Mouse (Mus musculus) right cerebral cortex, postnatal 4 days (tissue): ENCODE data around the gene Gm49405.
"Not testable (repeated sequence)": the region's sequence is repeated elsewhere in the genome, so short reads cannot be mapped to it uniquely, and the experiment has no call there.

Experiments
- DNase-seq: peaks from one replicate; pipeline ENCODE4 v3.0.0-alpha.2; 2022

Gm49405 gene

DNA sequence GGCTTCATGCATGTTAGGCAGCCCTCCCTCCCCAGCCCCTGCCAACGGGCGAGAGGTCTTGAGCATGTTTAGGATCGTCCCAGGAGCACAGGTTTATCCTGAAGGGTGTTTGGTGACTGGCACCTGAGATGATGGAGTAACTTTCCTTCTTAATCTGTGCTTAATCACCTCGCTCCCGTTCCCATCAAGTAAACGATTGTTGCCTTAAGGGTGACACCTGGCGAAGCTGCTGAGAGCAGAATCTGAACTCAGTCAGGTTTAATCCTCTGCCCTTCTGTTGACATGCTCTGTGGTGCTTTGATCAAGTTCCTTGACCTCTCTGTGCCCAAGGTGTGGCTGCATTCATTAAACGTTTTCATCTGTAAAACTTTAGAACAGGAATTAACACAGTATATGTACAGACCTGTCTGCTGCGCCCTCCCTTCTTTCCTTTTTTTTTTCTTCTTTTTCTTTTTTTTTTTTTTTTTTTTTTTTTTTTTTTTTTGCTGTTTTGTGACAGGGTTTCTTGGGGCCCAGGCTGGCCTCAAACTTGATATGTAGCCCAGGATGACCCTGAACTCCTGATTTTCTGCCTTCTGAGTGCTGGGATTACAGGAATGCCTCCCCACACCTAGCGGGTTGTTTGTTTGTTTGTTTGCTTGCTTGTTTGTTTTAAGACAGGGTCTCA is 17.6 kb downstream of the Gm49405 start:
- DNase-seq = no peak

DNA sequence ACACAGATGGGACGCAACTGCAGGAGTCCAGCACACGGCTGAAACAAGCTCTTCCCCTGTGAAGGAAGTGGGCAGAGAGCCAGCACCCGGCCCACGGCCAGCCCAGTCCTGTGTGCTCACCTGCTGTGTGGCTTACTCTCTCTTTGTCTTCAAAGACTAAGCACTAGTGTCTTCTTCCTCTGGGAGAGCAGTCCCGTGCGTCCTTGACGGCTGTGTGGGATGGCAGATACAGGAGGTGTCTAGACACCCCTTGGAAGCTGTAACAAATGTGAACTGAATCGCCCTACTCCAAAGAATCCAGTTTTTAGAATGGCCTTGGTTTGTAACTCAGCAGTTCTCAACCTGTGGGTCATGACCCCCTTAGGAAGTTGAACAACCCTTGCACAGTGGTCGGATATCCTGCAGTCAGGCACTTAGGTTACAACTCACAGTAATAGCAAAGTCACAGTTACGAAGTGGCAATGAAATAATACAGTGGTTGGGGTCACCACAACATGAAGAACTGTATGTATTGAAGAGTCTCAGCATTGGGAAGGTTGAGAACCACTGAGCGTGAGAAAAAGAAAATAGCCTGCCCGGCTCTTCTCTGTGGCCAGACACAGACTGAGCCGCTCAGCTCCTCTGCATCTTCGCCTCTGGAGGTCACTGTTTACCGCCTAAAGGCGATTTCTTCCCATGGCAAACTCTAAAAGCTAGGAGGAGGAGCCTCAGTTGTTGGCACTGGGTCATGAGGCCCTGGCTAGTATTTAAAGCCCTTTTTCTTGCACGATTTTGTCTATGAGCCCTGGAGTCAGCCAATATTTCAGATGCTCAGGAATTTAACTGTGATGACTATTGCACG is 18.5 kb downstream of the Gm49405 start:
- DNase-seq = peak; percentile 60

DNA sequence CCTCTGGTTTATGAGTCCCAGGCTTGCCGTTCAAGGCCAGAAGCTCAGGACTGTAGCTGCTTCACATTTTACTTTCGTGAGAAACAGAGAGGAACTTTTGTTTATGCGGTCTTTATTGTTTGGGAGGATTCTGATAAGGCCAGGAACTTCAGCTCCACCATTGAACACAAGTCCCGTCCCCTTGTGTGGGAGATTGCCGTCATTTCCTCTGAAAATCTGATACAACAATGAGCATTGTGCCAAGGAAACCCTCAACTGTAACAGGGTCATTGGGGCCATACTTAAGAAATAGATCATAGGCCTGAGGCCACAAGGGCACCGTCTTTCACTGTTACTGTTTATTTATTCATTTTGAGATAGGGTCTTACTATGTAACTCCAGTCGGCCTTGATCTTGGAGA is 22.8 kb downstream of the Gm49405 start:
- no peak for DNase-seq

DNA sequence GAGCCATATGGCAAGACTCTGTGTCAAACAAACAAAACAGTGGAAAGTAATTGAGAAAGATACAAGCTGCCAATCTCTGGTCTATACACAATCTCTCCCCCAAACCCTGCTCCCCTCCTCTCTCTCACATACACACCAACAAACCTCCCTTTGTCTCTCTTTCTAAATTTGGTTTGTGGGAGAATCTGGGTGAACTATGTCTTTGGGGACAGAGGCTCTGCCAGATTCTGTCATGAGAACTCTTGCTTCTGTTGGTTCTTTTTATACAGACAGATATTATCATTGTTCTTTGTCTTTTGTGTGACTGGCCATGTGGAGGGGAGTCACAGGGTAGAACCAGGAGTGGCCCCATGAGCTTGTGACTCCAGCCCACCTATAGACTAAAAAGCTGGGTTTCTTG is 27.1 kb downstream of the Gm49405 start:
- no peak for DNase-seq

DNA sequence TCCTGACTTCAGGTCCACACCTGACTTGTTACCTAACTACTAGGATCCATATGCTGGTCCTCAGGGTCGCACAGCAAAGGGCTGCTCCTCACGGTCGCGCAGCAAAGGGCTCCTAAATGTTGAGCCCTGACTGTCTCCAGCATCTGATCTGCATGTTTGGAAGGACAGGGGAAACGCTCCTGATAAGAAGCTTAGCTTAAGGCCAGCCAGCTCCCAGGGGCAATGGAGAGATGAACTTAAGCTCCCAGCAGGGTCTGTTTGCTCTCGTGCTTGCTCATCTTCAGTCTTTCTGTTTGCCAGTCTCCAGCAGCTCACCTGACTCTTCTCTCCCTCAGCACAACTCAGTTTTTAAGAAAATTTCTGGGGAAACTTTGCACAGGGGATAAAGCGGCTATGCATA is 32.2 kb downstream of the Gm49405 start:
- no peak for DNase-seq

DNA sequence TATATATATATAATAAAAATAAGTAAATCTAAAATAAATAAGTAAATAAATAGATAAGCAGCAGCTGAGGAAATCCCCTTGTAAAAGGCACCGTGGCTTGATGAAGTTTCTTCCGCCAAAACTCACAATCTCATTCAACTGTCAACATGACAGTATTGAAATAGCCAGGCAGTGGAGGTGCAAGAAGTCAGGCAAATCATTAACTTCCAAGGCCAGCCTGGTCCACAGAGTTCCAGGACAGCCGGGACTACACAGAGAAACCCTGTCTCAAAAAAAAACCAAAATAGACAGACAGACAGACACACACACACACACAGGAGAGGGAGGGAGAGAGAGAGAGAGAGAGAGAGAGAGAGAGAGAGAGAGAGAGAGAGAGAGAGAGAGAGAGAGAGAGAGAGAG is 32.9 kb downstream of the Gm49405 start:
- no peak for DNase-seq

DNA sequence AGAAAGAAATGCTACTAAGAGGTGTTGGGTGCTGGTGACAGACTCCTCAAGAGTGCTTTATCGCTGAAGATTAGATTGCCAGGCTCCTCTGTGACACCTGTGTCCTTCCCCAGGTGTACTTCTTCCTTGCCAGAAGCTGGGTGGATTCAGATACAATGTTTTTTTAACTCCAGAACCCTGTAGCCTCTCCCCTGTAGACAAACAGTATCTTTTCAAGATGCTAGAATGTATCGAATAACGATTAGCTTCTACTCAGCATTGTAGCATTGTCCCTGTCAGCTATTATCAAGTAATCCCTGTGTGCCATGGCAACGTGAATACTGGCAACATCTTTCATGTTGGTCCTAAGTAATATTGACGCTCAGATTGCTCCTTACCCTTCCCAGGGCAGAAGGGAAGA is 33.3 kb downstream of the Gm49405 start:
- no peak for DNase-seq

DNA sequence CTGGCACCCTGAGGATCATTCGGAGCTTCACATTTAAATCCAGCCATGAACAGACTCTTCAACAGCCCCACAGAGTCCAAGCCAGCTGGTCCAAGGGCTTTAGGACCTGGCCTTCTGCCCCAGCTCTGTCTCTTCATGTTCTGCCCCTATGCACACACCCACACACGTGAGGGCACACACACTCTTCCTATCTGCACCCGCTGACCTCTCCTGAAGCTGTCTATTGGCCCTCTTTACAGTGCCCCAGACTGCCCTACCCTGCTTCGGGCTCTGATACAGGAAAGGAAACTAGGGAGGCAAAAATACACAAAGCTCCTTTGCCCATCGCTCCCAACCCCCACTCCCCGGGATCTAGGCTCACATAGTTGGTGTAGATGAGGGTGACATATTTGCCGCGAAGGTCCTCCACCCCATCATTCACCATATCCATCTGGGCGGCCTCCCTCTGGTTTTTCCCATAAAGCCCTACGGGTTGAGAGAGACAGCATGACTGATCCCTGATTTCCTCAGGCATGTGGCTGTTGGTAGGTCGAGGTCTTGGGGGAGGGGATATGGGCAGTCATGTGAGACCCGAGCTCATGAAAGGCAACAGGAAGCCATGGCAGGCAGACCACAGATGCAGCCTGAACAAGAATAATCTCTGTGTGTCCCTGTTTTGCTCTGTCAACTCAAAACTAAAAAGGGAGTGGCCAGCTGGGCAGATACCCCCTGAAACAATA is 36.1 kb downstream of the Gm49405 start:
- DNase-seq = no peak

DNA sequence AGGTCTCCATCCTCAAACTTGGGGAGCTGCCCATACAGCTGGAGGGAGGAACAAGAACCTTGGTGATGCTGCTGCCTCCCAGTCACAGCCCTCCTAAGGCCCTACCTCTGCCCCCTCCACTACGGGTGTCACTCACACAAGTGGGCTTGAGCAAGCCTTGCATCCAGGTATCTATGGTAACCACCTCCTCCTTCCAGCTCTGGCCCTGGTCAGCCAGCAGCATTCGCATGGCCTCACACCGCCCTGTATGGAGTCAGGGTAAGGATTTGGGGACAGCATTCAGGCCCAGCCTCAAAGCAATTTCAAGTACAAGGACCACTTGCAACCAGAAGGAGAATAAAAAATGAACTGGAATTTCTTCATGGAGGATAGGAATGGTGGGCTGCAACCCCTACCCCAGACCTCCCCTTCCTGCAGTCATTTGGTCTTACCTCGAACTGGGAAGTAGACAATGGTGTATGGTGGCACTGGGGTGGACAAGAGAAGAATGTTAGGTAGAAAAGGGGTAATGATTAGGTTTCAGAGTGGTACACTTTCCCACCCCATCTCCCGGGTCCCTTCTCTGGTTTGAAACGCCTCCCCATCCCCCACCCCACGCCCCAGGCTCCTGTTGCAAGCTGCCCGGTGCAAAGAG is 36.8 kb downstream of the Gm49405 start:
- DNase-seq = not testable (repeated sequence)

DNA sequence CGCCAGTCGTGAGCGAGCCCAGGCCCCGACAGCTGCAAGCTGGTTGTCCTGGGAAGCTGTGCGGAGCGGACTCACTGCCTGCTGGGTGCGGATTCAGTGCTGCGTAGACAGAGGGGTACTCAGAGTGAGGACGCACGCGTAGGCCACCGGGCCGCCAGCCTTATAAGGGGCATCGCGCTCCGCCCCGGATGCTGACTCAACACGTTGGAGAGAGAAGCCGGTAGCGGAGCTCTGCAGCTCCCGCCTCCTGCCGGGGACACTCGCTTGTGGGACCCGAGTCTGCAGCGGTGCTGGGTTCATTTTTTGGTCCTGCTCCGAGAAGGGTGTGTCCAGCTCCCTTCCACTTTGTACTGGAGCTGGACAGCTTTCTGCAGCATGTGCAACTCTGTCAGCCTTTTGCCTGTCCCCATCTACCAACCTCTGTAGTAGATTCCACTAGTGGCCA is 37.4 kb downstream of the Gm49405 start, which contains the start of gene Gstp1:
Gene Gstp1, minus strand, starts transcription at position 198 of the 445 bp plus-strand sequence.
- DNase-seq = peak; percentile 81

DNA sequence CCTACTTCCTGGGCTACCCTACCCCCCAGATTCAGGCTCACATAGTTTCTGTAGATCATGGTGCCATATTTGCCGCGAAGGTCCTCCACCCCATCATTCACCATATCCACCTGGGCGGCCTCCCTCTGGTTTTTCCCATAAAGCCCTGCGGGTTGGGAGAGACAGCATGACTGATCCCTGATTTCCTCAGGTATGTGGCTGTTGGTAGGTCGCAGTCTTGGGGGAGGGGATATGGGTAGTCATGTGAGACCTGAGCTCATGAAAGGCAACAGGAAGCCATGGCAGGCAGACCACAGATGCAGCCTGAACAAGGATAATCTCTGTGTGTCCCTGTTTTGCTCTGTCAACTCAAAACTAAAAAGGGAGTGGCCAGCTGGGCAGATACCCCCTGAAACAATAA is 40.5 kb downstream of the Gm49405 start:
- DNase-seq = not testable (repeated sequence)

DNA sequence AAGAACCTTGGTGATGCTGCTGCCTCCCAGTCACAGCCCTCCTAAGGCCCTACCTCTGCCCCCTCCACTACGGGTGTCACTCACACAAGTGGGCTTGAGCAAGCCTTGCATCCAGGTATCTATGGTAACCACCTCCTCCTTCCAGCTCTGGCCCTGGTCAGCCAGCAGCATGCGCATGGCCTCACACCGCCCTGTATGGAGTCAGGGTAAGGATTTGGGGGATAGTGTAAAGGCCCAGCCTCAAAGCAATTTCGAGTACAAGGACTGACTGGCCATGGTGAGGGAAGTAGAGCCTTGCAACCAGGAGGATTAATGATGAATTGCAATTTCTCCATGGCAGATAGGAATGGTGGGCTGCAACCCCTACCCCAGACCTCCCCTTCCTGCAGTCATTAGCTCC is 41.1 kb downstream of the Gm49405 start:
- DNase-seq = not testable (repeated sequence)

DNA sequence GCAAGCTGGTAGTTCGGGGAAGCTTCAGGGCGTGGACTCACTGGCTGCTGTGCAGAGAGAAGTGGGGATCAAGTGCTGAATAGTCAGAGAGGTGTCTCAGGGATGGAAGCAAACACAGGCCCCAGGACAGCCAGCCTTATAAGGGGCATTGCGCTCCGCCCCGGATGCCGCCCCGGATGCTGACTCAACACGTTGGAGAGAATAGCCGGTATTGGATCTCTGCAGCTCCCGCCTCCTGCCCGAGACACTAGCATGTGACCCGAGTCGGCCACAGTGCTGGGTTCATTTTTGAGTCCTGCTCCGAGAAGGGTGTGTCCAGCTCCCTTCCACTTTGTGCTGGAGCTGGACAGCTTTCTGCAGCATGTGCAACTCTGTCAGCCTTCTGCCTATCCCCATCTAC is 41.7 kb downstream of the Gm49405 start:
- no peak for DNase-seq

DNA sequence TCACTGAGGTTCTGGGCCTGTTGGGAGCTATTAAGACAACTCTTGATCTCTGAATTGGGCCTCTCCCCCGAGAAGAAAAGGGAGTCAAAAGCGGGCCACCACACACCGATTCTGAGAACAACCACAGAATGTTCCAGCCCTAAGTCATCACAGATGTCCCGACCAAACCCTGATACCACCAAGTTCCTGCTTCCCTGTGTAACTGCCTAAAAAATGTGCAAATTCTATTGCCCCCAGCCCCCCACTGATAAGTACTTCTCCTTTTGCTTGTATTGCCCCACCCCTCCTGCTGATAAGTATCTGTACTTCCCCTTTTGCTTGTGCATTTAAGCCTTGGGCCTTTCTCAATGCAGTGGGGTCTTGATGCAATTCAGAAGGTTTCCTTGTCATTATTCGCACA is 43.7 kb downstream of the Gm49405 start:
- DNase-seq = not testable (repeated sequence)

DNA sequence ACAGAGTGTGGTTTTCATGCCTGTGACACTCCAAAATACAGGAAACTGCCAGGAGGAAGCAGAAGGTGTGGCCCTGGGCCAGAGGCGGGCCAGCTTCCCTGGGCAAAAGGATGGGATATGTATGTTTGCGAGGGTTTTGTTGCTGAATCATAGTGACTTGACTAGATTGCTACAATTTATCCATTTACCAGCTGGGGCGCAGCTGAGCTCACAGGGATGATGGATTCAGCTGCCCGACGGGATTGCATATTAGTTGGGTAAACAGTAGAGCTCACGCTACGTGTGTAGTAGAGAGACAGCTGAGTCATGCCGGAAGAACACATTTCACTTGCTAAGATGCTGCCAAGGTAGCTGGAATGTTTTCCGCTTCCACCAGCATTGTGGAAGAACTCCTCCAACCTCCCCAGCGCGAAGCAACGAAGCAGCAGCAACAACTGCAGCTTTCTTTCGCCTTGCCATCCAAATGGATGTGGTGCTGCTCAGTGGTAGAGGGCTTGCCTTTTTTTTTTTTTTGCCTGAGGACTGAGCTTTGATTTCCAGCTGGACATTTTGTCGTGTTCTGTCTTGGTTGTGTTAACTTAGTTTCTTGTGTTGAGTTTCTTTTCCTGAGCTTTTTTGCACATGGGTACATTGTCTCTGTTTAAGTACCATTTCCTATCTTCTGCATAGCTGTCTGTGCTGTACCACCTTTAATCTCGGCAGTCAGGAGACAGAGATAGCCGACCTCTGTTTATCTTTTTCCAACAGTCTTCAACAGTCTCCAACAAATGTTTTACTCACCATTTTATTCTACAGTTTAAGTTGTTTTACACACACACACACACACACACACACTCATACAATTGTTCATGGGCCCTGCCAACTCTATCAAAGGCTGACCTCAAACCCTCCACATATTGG is 45.8 kb downstream of the Gm49405 start, which contains the start of gene Gstp2:
Gene Gstp2, minus strand, starts transcription at position 58 of the 900 bp plus-strand sequence.
- DNase-seq = peak; percentile 59

DNA sequence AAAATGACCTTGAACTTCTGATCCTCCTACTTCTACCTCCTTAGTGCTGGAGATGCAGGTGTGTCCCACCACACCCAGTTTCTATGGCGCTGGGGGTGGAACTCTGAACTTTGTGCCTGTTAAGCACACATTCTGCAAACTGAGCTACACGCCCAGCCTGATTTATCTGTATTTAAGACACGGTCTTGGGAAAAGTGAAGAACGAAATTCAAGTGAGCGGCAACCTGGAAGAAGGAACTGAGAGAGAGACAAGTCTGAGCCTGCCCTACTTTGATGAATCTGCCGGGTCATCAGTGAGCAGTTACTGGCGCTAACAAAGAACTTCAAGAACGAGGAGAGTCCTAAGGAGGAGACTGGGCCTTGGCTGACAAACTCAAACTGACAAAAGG is 46.4 kb downstream of the Gm49405 start:
- DNase-seq = no peak

DNA sequence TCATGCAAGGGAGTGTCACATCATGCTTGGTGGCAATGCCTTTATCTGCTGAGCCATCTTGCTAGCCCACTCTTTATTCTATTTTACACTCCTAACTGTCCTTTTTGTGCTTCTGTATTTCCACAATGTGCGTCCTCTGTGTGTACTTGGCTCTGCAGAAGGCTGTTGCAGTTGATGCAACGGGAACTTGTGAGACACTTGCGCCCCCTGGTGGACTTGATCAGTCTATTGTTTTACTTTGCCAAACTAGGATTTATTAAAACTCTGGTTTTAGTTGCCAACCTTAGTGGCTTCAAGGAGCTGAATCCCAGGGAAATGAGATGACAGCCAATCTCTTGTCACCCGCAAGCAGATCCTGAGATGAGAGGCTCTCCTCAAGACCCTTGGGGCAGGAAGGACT is 47.4 kb downstream of the Gm49405 start:
- peak; percentile 87 for DNase-seq

DNA sequence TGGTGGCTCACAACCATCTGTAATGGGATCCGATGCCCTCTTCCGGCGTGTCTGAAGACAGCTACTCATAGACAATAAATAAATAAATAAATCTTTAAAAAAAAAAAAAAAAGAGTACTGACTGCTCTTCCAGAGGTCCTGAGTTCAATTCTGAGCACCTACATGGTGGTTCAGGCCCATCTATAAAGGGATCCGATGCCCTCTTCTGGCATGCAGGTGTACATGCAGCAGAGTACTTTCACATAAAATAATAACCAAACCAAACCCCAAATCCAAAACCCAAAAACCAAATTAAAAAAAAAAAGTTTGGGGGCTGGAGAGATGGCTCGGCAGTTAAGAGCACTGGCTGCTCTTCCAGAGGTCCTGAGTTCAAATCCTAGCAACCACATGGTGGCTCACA is 48.6 kb downstream of the Gm49405 start:
- not testable (repeated sequence) for DNase-seq

DNA sequence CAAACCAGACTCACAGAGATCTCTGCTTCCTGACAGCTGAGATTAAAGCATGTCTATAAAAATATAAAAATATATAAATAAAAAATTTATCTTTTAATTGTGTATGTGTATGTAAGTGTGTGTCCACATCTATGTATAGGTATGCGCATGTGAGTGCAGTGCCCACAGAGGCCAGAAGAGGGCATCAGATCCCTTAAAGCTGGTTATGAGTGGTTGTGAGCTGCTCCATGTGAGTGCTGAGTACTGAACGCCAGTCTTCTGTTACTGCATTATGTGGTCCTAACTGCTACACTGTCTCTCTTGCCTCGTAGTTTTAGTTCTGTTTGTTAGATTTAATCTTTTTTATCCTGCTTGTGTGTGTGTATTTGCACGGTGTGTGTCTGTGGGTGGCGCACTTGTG is 50.6 kb downstream of the Gm49405 start:
- DNase-seq = no peak

DNA sequence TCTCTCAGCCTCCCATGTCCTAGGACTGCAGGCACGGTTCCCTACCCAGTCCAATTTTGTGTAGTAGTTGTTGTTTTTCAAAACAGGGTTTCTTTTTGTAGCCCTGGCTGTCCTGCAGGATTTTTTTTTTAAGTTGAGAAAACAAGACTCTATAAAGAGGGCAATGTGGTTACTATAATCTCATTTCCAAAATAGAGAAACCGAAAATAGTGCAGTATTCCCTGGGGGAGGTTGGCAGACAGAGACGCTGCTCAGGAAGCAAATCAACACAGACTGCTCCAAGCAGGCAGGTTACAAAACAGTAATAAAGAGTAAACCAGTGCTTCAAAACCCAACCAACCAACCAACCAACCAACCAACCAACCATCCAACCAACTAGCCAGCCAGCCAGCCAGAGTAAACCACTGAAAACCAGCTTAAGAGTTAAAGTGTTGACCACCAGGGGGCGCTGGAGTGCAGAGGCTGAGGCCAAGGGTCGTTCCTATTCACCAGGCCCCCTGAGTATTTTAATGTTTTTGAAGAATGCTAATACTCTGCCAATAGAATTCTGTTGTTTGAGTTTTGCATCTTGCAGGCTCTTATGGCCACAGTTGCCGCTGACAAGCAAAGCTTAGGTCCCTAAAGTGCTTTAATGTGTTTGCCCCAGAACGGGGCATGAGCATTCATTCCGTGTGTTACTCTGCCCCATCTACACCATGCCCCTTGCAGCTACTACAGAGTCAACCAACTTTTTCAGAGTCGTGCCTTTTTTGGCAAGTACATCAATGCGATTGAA is 51.5 kb downstream of the Gm49405 start:
- DNase-seq = peak; percentile 78

DNA sequence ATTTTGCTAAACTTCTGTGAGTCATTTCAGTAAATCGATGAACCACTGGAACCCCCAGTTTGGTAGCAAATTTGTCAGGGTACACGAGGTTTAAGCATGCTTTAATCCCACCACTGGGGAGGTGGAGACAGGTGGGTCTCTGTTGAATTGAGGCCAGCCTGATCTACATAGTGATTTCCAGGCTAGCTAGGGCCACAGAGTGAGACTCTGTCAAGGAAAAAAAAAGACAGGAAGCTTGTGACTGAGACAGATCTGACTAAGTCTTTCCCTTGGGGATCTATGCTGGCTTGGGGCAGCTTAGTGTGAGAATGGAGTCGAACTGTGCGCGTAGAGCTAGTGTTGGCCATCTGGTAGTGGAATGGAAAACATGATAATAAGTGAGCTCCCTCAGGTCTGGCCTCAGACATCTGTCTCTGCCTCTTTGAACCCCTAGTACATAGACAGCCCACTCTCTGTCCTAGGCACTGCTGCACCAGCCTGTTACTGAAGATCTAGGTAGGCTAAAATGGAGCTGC is 52.1 kb downstream of the Gm49405 start:
- no peak for DNase-seq
